Mouse (Mus musculus) heart, adult 18-20 months (tissue): ENCODE data around the gene Kdm5b. TPM values are rescaled to one million over a fixed set of nuclear protein-coding genes. Genes with fewer than 3 reads are reported as not detected.
A peak's percentile ranks its signal among the peaks of the same experiment; 100 is the strongest.
"Not testable (repeated sequence)": the region's sequence is repeated elsewhere in the genome, so short reads cannot be mapped to it uniquely, and the experiment has no call there.

Experiments
- DNase-seq, 2 experiments: peaks; one replicate each; pipeline ENCODE4 v3.0.0; 2021 to 2022; ENCODE audit warnings: mixed read lengths in 1 of 2
- long read RNA-seq, 2 experiments: library from polyadenylated mRNA; stranded (forward); transcript quantifications; one replicate each; pipeline ENCODE4 v2.0.0; 2021
- total RNA-seq, 2 experiments: library from RNA; stranded (reverse); gene quantifications; 2 replicates each; pipeline ENCODE4 v1.2.3; 2021

Kdm5b gene
- 10 to 100 TPM; 10.6 to 11.3 TPM for total RNA-seq
- long read RNA-seq, experiment 1, full-length matches to known transcripts, result 1 of 1 reads
- long read RNA-seq, experiment 1, partial matches to known transcripts, result 0 of 1 reads
- long read RNA-seq, experiment 1, other reads (novel, unspliced or antisense), result 0 of 1 reads
- long read RNA-seq, experiment 2, result 0 reads

DNA sequence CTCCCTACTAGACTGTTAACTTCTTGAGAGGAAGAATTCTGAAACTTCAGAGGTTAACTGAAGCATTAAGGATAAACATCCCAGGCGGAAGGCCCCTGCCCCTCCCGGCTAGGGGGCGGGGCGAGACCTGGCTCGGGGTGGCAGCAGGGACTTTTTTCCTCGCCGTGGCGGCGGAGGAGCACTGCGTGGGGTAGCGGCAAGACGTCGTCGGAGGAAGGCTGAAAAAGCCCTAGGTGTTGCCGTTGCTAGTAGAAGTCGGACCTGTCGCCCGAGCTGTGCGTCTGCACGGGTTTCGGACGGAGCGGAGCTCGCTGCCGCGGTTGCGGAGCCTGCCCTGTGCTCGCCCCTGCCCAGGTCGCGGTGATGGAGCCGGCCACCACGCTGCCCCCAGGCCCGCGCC, at the start of gene Kdm5b:
Gene Kdm5b, plus strand, starts transcription at position 196 of the 400 bp plus-strand sequence.
- DNase-seq, result peak; percentile 92 to 93

DNA sequence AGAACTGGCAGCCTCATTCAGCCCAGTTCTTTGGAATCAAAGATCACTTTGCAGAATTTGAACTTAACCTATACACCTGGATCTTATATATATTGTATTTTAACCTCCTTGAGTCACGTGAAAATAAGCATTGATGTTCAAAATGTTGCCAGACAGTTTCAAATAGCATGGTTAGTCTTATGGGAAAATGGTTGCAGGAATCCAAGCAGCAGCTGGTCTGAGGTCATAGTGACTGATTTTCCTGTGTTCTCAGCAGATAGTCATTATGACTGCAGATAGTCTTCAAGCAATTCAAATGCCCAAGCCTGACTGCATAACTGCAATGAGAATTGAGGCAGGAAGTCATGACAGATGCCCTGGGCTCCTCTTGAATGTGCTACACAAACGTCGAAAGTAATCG, 47.8 kb upstream of the Kdm5b start:
- no peak for DNase-seq

DNA sequence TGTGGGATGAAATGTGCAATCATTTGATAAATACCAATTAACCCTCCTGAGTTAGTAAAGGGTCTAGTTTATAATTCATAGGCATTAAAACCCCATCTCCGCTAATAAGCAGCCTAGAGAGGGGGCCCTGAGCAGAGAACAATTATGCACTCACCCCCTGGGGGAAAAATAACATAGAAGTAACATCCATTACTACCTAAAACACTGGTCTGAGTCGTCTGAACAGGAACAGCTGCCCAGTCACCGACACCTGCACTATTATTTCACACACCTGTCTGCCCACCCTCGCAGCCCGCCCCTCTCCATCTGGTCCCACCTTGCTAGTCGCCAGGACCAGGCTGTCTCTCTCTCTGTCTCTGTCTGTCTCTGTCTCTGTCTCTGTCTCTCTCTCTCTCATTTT, 47.4 kb upstream of the Kdm5b start:
- DNase-seq, result no peak

DNA sequence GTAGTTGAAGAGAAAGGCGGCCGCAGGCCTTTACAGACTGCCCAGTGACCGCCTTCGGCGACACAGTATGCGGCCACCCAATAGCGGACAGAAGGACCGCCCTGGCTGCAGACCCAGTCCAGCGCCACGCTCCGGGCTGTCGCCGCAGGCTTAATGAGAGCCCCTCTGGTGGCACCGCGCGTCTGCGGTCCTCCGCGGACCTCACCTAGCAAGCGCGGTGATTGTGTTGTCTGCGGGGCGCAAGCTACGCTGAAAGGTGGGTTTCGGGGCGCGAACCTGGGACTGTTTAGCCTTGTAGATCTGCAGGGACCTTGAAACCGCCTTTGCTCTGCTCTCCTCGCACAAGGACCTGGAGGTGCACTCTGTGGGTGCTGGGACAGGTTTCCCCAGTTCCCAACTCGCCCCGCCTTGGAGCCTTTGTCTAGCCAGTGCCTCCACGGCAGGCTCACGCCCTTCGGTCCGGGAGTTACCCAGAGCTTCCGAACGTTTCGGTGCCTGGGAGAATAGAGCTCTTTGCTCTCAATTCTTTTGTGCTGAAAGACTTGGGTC, 46.6 kb upstream of the Kdm5b start:
- peak; percentile 26 to 44 for DNase-seq

DNA sequence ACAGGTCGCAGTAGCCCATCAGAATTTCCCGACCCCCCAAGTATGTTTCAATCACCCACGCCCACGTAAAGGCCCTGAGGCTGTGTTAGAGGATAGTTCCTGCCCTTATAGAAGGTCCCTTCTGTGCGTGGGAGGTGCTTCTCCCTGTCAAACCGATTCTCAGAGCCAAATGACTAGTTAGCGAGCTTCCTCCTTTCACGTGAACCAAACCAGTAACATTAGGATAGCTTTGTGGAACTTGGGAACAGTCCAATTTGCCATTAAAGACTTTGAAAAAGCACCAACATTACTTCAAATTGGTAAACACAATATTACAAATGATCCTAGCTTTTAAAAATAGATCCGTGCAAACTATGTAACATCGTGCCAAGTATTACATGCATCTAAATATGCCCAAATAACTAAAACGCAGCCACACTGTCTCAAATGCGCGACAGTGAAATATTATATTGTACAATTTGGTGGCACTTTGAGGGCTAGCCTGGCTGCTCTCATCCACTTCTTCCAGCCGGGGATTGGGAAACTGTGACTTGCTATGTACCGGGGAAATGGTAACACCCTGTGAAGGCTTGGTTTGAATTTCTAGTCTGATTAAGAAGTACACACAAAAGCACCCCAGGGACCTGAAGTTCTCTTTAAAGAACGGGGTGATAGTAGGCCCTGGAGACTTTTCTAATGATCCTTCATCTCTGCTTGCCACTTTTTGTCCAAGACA, 45.9 kb upstream of the Kdm5b start:
- DNase-seq, result peak; percentile 27 to 33

DNA sequence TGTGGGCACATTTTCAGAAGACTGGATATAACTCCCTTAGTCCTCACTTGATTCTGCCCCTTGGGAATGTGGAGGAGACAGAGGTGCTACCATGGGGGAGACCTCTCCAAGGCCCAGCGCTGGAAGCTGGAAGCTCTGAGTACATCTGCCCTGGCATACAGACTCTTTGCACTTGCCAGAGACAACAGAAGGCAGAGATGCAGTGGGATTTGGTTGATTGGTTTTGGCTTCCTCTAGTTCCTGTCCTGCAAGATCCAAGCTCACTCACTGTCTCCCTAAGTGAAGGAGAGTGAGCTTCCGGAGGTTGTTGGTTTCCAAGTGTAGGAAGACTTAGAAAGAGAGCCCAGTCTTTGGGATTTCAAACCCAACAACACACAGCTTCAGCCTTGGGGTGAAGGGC, 44.1 kb upstream of the Kdm5b start:
- DNase-seq, result peak in 1 of 2 experiments; percentile 23

DNA sequence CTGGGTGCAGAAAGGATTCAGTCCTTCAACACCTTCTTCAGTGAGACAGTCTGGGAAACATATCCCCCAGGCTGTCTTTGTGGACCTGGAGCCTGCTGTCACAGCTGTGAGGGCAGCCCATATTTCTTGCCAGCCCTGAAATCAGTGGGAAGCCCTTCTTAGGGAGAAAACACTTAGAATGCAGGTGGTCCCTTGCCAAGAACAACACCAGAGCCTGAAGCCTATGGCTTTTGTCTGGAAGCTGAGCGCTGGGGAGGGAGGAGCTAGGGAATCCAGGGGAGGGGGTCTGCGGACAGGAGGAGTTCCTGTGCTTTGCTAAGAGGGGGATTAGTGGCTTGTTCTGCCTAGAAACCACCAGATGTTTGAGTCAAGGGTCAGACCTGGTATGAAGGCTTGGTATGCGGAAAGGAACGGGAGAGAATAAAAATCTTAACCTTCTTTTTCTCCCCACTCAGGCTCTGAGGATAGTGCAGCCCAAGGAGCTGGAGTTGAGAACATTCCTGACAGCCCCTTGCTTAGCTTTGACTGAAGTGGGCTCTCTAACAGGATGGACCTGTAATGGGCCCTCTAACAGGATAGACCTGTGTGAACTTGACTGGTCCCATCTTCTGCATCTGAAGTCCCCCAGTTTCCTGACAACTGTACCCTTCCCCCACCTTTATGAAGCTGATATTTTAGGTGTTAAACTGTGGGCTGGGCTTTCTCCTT, 43.3 kb upstream of the Kdm5b start:
- DNase-seq, result no peak

DNA sequence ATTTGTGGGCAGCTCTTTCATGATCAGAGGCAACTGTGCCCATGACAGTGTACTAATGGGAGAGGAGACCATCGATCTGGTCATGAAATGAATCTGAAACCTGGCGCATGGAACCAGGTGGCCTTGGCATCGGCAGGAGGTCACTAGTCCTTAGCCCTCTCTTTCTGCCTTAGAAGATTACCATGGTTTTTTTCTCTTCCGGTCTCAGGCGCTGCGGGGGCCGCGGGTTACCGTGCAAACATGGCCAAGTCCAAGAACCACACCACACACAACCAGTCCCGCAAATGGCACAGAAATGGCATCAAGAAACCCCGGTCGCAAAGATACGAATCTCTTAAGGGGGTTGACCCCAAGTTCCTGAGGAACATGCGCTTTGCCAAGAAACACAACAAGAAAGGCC, 42.1 kb upstream of the Kdm5b start:
- DNase-seq, result not testable (repeated sequence)

DNA sequence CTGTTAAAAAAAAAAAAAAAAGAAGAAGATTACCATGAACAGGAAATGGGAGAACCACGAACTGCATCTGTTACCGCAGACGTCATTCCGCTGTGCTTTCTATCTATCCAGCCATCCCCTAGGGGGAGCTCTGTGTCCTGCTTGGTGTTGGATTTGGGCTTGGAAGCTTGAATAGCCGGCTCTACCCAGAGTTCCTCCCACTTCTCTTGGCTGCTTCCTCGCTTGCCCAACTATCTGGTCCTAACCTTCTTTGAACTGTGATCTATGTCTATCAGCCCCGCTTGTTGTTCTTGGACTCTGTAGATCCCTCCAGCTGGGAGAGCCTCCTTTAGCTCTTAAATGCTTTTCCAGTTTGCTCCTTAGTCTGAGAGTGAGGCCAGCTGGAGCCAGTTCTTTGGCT, 41.3 kb upstream of the Kdm5b start:
- peak; percentile 94 for DNase-seq

DNA sequence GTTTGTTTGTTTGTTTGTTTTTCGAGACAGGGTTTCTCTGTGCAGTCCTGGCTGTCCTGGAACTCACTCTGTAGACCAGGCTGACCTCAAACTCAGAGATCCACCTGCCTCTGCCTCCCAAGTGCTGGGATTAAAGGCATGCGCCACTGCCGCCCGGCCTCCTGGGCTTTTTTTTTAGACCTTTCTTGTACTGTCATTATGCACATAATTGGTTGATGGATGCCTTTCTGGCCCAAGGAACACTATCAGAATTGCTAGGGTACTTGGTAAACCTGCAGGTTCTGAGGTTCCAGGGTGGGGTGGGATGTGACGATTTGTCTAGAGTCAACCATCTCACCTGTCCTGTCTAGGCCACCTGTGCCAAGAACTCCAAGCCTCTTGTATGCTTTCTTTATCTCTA, 40.8 kb upstream of the Kdm5b start:
- DNase-seq, result not testable (repeated sequence)

DNA sequence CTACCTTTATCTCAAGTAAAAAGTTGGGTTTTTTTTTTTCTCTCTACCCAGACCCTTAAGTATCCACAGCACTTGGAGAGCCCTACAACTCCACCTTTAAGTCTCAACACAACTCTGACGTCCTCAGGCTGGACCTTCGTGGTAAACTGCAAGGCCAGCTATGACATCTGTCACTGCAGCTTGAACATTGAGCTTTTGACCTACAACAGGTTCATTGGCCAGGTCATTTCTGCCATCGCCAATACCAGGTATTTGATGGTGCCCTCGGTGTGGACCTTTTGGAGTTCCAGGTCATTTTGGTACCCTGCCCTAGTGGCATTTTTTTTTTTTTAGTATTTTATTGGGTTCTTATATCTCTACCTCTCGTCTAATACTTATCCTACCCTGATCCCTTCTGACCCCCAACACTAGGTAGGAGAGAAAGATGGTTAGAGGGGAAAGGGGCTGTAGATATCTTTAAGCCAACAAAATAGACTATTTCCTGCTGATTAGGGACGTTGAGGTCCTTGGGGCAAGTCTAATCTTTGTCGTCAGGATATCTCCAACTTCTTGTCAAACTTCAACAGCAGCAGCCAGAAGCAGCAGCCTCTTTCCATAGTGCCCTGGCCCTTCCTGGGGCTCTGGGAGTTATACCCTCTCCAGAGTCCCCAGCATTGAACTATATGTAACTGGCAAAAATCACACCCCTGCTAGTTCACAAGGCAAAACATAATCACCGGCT, 39.8 kb upstream of the Kdm5b start:
- no peak for DNase-seq

DNA sequence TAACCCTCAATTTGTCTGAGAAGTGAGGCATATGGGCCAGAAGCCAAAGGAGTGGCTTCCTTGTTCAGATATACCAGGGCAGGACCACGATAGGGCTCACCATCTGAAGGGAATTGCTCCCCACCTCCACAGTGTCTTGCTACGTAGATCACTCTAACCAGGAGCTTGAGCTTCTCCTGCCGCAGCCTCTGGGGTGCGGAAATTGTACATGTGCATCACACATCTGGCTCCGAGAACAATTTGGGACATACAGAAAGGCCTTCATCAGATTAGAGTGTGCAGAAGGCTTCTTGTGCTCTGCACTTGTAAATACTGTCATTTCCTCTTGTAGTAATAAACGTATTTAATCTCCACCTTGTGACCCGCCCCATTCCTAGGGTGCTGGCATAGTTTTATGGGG, 38.8 kb upstream of the Kdm5b start:
- DNase-seq, result no peak

DNA sequence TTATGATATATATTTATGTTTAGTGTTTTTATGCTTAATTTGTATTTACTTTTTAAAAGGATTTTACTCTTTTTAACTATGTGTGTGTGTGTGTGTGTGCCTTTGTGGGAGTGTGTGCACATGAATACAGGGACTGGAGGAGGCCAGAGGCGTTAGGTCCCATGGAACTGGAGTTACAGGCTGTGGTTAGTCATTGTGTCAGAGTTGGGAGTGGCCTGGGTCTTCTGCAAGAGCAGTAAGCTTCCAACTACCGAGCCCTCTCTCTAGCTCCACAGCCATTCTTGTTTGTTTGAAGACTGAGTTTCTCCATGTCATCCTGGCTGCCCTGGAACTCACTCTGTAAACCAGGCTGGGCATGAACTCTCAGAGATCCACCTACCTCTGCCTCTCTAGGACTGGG, 37.6 kb upstream of the Kdm5b start:
- no peak for DNase-seq

DNA sequence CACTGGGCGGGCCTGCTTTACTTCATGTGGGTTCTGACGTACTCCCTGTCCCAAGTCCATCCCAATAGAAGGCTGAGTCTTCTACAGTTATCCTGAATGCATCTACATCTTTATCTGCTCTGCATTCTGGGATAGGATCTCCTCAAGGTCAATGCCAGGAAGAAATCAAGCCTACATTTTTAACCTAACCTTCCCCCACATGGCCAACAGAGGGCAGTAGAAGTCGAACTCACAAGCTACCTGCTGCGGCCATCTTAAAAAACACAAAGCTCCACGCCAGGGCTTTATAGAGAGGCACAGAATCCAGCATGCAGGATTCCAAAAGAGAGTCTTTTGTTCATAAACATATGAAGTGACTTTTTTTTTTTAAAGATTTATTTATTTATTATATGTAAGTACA, 35.5 kb upstream of the Kdm5b start:
- DNase-seq, result no peak

DNA sequence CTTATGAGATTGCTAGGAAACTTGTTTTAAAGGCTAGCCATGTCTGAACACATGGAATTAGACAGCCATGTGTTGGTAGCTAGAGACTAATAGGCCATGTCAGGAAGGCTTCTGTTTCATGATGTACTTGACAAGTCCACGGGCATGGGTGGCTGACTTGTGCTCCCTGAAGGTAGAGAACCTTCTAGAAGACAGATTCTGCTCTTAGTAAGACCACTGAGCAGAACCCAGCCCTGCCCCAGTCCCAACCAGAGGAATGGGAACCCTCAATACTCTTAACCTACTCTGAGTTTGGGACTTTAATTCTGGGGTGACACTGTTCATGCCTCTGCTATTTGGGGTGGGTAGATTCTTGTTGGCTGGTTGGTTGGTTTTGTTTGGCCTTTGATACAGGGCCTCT, 35.0 kb upstream of the Kdm5b start:
- no peak for DNase-seq

DNA sequence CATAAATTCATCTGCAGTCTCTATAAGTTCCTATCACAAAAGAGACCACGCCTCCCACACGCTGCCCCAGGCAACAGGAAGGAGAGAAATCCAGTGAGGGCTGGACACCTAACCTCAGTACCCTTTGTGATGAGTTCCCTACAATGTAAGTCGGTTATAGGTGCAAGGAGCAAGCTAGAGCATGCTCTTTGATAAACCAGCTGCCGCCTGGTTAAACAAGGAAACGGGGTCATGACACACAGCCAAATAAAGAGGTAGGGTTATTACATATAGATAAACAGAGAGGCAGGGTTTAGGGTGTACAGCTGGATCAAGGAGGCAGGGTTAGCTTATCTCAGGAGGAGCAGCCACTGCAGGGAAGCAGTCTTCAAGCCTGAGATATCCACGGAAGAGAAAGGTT, 33.2 kb upstream of the Kdm5b start:
- DNase-seq, result no peak

DNA sequence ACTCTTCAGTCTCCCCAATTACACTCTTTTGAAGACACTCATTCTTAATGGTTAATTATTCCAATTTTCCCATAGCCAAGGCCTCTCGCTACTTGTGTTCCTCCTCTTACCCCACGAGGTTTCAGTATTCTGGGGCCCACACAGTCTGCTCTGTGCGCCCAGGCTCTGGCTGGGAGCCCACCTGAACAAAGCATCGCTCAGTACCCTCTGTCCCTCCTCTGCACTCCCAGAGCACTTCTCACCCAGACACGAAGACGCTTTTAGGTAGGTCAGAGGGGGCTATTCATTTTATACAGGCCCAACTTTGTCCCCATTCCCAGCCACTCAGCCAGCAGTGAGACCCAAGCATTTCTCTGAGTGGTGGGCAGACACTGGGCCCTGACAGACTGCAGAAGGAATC, 29.4 kb upstream of the Kdm5b start:
- DNase-seq, result no peak

DNA sequence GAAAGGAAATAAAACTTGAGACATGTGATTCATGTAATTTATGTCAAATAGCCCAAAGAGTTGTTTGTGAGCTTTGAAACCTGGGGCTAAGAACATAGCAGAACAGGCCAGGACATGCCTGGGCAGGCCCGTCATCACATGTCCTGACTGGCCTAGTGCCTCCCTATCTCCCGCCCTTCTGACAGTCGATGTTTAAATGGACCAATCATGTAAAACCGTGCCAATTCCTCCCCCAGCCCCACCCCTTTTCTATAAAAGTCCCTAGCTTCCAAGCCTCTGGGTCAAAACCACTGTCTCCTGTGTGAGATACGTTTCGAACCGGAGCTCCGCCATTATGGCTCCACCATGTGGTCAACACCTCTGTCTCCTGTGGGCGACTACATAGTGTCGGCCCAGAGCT, 26.3 kb upstream of the Kdm5b start:
- DNase-seq, result not testable (repeated sequence)

DNA sequence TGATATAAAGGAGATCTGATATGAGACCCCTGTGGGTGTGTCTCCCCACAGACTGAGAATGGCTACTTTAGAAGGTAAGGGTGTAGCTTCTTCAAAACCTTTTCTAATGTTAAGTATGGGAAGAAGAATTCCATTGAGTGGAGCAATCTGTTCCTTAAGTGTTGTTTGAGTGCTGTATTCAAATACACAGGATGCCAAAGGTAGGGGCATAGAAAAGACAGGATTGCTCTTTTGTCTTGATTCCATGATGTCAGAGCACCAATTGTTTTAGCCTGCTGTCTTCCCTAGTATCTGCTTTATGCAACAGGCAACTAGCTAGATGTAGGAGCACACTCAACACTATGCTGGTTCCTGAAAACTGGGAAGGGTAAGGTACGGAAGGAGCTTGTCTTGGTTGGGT, 24.9 kb upstream of the Kdm5b start:
- no peak for DNase-seq

DNA sequence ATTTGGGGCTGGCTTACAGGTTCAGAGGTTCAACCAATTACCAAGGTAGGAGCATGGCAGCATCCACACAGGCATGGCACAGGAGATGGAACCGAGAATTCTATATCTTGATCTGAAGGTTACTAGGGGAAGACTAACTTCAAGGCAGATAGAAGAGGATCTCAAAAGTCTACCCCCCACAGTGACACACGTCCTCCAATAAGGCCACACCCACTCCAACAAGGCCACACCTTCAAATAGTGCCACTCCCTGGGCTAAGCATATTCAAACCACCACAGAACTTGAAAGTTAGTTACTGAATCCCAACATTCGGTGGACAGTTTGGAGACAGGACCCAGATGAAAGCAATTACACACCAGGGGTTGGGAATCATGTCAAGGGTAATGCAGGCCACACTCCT, 24.5 kb upstream of the Kdm5b start:
- no peak for DNase-seq

DNA sequence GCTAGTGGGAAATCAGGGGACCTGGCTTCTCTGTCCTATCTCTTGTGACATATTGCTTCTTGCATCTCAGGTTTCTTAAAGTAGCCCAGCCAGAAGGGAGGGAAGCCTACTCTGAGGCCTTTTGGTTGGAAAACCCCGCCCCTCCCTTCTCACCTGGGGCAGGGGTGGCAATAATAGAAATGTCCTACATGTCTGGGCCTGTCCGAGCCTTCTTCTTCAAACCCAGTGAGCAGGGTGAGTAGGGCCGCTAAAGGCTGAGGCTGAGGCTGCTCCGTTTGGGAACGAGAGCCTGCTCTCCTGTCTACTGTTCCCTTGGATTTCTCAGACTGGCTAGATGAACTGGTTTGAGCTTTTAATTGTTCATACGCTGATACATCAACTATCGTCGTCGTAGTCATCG, 19.4 kb upstream of the Kdm5b start:
- no peak for DNase-seq

DNA sequence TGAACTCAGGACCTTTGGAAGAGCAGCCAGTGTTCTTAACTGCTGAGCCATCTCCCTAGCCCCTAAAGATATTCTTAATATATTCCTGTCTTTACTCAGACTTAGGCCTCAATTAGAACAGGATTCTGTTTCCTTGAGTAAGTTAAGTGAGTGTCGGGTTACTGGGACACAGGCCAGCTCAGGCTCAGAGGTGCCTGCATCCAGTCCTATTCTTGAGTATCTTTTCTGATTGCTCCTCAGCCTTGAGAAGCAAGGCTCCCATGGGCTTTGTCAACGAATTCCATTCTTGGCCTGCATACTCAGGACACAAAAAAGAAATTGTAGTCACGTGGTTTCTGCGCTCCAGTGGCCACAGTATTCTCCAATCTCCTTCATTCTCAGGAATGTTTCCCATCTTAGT, 11.7 kb upstream of the Kdm5b start:
- DNase-seq, result peak in 1 of 2 experiments; percentile 38

DNA sequence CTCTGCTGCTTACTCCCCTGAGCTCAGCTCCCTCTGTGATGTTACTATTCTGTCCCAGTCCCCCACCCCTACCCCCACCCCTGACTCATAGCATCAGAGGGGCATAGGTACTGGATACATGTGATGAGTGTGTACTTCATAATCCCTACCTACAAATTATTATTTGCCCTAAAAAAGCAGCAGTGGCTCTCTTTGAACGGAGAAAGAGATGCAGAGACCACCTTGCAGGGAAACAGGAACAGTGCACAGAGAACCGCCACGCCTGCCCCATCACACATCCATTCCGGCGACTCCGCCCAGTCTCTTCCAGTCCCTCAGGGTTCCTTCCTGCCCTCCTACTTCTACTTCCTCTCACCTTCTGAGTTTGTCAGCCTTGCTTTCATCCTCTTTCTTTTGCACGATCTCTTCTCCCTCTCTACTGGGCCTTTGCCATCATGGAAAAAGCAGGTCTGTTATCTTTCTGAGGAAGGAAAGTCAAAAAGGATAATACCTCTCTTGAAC, 10.3 kb upstream of the Kdm5b start, which contains the start of gene Mgat4e:
Gene Mgat4e, minus strand, starts transcription at position 51 of the 501 bp plus-strand sequence.
- DNase-seq, result no peak
